Mouse (Mus musculus) heart, adult 2 months (tissue): ENCODE data around the gene Pdcl3. TPM values are rescaled to one million over a fixed set of nuclear protein-coding genes. Genes with fewer than 3 reads are reported as not detected.

Experiments
- DNase-seq, 2 experiments: peaks; one replicate each; pipeline ENCODE4 v3.0.0; 2021
- H3K27ac ChIP-seq: fragments of 200-600 bp; 2 replicates; pipeline ENCODE4 v1.8.1; 2022
- H3K27me3 ChIP-seq: fragments of 200-500 bp; 2 replicates; pipeline ENCODE4 v1.6.1; 2012; ENCODE audit warnings: mild to moderate bottlenecking, low read length, inconsistent platforms, mixed read lengths; ENCODE audit not compliant: control insufficient read depth, insufficient read depth
- H3K36me3 ChIP-seq: fragments of 200-500 bp; 2 replicates; pipeline ENCODE4 v1.6.1; 2012; ENCODE audit warnings: low read length, inconsistent platforms; ENCODE audit not compliant: control insufficient read depth, insufficient read depth
- H3K4me1 ChIP-seq: fragments of 200-500 bp; 2 replicates; pipeline ENCODE4 v1.6.1; 2011; ENCODE audit warnings: low read length; ENCODE audit not compliant: control insufficient read depth, insufficient read depth
- H3K4me3 ChIP-seq: fragments of 200-600 bp; 2 replicates; pipeline ENCODE4 v1.8.1; 2022
- H3K79me2 ChIP-seq: fragments of 200-500 bp; replicated peaks from 2 replicates; pipeline ENCODE4 v1.6.1; 2012; ENCODE audit warnings: mild to moderate bottlenecking, inconsistent platforms, low read length, moderate library complexity, mixed read lengths; ENCODE audit not compliant: control insufficient read depth, insufficient read depth
- H3K9ac ChIP-seq: fragments of 200-500 bp; 2 replicates; pipeline ENCODE4 v1.6.1; 2012; ENCODE audit warnings: low read depth, mild to moderate bottlenecking, control low read depth, inconsistent platforms, low read length, mixed read lengths
- CTCF ChIP-seq: fragments of 200-600 bp; IDR thresholded peaks from 2 replicates; pipeline ENCODE4 v1.8.1; 2022; ENCODE audit warnings: antibody characterized with exemption, mild to moderate bottlenecking, moderate library complexity
- EP300 ChIP-seq: fragments of 200-500 bp; IDR thresholded peaks from 2 replicates; pipeline ENCODE4 v1.6.1; 2011; ENCODE audit warnings: low read depth, low read length, control low read depth; ENCODE audit not compliant: insufficient read depth
- POLR2A ChIP-seq: fragments of 200-500 bp; IDR thresholded peaks from 2 replicates; pipeline ENCODE4 v1.6.1; 2011; ENCODE audit warnings: mild to moderate bottlenecking, low read depth, low read length, control low read depth; ENCODE audit not compliant: insufficient read depth
- WGBS: fragments of 180-500 bp; shearing (Covaris S2); methylation state at CpG from one replicate; pipeline ENCODE4 v1.1.7; 2018; 5-methylcytosine and 5-hydroxymethylcytosine counted together
- intact Hi-C: fragments of 180-260 bp; cut with DNase I; formaldehyde crosslinking; loops from one replicate; pipeline ENCODE4 v1.15.1; 2025
- long read RNA-seq: library from polyadenylated mRNA; stranded (forward); transcript quantifications from one replicate; pipeline ENCODE4 v2.0.0, GENCODE M21; 2021
- polyA plus RNA-seq: library from polyadenylated mRNA; depleted of rRNA; stranded (reverse); fragments of >200 nt; gene quantifications from 2 replicates; pipeline ENCODE4 v1.2.3, GENCODE M21; 2012; rRNA removed
- total RNA-seq, 2 experiments: library from RNA; stranded (reverse); gene quantifications; 2 replicates each; pipeline ENCODE4 v1.2.3; 2021

The Pdcl3 gene
- 10 to 100 TPM; 68.3 to 78.3 TPM for total RNA-seq
- polyA plus RNA-seq = 33.4 and 49.2 TPM in 2 replicates
- long read RNA-seq, transcript Pdcl3-201 (6 exons, 3,914 nt) = major isoform, 40 of 44 reads
- long read RNA-seq, partial matches to known transcripts = 2 of 44 reads
- long read RNA-seq, other reads (novel, unspliced or antisense) = 2 of 44 reads

DNA sequence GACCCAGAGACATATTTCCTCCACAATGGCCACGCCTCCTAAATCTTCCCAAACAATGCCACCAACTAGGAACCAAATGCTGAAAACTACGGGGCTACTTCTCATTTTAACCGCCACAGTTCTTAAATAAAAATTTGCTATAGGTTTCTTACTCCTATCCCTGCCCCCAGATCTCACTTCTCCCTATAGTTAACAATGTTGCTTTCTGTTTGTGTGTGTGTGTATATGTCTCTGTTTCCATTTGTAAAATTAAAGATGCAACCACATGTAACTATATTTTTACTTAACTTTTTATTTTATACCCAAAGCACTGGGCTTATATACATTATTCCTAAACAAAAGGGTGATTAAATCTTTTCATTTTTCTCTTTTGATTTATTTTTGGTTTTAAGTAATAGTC is at the start of gene Pdcl3:
Gene Pdcl3 (plus strand): TSS at position 301 of the 400 bp plus-strand sequence.
- H3K36me3 ChIP-seq = no peaks in the 10 kb centered on the region
- no peak within 1 kb of the TSS for H3K4me3 ChIP-seq
- H3K4me1 ChIP-seq = peaks cover 6% of the 10 kb centered on the region
- WGBS = 90% methylated on average over 3 of the region's 3 CpGs
- no peaks in the 10 kb centered on the region for H3K27me3 ChIP-seq
- H3K79me2 ChIP-seq = no peaks in the 10 kb centered on the region
- intact Hi-C loops = loop anchor here (5.0 kb wide), 1 partner anchor 547 kb away; the partner anchor contains the start of gene Cnot11
- no peak within 1 kb of the TSS for H3K9ac ChIP-seq
- DNase-seq = no peak
- TF ChIP-seq EP300 (no peak), CTCF (no peak), POLR2A (no peak)
- no peak within 1 kb of the TSS for H3K27ac ChIP-seq

DNA sequence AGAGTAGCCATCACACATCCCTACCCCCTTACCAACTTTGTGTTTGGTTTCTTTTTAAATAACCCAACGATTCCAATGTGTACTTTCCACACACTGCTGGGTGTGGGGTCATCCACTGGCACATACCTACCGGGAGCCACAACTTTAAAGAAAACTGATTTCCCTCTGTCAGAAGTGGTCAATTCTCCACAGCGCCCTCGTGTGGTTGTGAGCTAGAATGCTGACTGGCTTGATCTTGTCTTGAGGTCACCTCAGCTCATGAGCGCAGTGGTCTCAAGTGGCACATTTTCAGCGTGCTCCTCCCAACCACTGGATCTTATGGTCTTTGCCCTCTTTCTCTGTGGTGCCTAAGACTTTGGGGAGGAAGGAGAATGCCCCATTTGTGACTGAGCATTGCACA is 48.6 kb upstream of the Pdcl3 start:
- H3K4me1 ChIP-seq = no peaks in the 10 kb centered on the region
- 22% methylated on average over 6 of the region's 6 CpGs for WGBS
- H3K27me3 ChIP-seq = no peaks in the 10 kb centered on the region
- TF ChIP-seq CTCF = peak; percentile 59
- no peak for TF ChIP-seq POLR2A
- TF ChIP-seq EP300 = no peak
- H3K9ac ChIP-seq = no peak overlapping the region
- H3K79me2 ChIP-seq = no peaks in the 10 kb centered on the region
- H3K4me3 ChIP-seq = no peak overlapping the region
- no peak overlapping the region for H3K27ac ChIP-seq
- intact Hi-C loops = no loop called here
- no peak for DNase-seq
- H3K36me3 ChIP-seq = no peaks in the 10 kb centered on the region

DNA sequence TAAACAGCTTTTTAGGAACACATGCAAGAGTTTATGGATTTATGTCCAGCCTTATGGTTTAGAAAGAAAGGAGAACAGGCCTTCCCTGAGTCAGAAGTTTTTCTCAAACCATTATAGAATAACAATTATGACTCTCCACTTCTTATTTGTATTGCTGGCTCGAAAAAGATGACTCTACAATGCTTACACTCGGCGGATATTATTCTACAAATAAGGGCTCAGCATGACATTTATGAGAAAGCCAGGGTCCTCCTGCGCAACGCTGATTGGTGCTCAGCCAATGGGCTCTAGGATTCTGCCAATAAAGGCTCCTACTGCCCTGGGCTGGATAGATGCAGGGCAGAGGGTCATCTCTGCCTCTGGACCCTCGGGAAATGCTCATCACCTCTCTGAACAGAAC is 46.6 kb upstream of the Pdcl3 start, which contains the start of gene Nms:
Gene Nms (plus strand): TSS at position 301 of the 400 bp plus-strand sequence.
- Histone ChIP-seq H3K27me3 (no peaks in the 10 kb centered on the region), H3K4me1 (no peaks in the 10 kb centered on the region), H3K79me2 (no peaks in the 10 kb centered on the region), H3K9ac (no peak within 1 kb of the TSS), H3K36me3 (no peaks in the 10 kb centered on the region), H3K4me3 (no peak within 1 kb of the TSS), H3K27ac (no peak within 1 kb of the TSS)
- intact Hi-C loops = no loop called here
- TF ChIP-seq CTCF (no peak), EP300 (no peak), POLR2A (no peak)
- WGBS = 69% methylated on average over 6 of the region's 6 CpGs
- DNase-seq = no peak

DNA sequence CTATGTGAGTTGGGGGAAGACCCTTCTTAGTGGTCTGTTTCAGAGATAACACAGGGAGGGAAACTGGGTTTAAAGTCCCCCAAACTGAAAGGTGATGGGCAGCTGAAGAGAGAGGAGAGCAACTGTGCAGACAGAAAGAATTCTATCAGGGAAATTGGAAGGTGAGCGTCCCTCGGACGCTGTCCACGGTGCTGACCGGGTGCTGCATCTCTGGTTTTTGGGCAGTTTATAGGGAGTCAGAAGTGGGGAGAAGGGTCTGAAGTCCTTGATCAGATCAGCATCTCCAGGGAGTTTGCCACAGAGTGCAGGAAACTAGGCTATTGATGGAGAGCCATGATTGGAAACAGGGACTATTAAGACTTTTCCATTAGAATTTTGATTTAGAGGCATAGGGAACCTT is 45.8 kb upstream of the Pdcl3 start:
- 2% methylated on average over 5 of the region's 5 CpGs for WGBS
- H3K36me3 ChIP-seq = no peaks in the 10 kb centered on the region
- no peak overlapping the region for H3K4me3 ChIP-seq
- no peaks in the 10 kb centered on the region for H3K79me2 ChIP-seq
- no peaks in the 10 kb centered on the region for H3K27me3 ChIP-seq
- TF ChIP-seq CTCF (no peak), POLR2A (no peak), EP300 (no peak)
- no peaks in the 10 kb centered on the region for H3K4me1 ChIP-seq
- H3K9ac ChIP-seq = no peak overlapping the region
- H3K27ac ChIP-seq = no peak overlapping the region
- intact Hi-C loops = no loop called here
- DNase-seq = no peak

DNA sequence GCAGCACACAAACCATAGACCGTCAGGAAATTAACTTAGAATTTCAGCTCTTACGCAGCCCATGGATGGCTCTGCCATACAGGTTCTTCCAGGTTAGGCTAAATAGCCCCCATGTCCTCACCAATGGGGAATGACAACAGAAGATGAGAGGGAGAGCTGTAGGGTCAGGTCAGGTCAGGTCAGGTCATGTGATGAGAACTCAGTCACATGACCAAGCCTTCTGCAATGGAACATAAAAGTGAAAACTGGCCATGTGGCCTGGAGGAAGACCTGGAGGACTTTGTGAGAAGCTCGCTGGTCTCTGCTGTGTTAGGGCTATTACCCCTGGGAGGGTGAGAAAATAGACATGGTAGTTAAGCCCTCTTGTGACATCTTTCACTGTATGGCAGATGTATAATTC is 29.0 kb upstream of the Pdcl3 start:
- intact Hi-C loops = no loop called here
- DNase-seq = no peak
- no peaks in the 10 kb centered on the region for H3K36me3 ChIP-seq
- H3K4me1 ChIP-seq = no peaks in the 10 kb centered on the region
- no peak overlapping the region for H3K4me3 ChIP-seq
- no peaks in the 10 kb centered on the region for H3K79me2 ChIP-seq
- no peak overlapping the region for H3K9ac ChIP-seq
- 91% methylated on average over 3 of the region's 3 CpGs for WGBS
- no peak for TF ChIP-seq CTCF
- TF ChIP-seq EP300 = no peak
- TF ChIP-seq POLR2A = no peak
- H3K27ac ChIP-seq = no peak overlapping the region
- H3K27me3 ChIP-seq = no peaks in the 10 kb centered on the region

DNA sequence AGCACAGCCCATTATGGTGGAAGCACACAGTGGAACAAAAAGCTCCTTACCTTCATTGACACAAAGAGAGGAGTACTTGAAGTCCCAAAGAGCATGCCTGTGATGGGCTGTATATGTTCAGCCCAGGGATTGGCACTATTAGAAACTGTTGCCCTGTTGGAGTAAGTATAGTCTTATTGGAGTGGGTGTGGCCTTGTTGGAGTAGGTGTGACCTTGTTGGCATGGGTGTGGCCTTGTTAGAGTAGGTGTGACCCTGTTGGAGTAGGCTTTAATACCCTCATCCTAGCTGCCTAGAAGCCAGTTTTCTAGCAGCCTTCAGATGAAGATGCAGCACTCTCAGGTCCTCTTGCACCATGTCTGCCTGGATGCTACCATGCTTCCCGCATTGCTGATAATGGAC is 16.3 kb upstream of the Pdcl3 start:
- no peaks in the 10 kb centered on the region for H3K27me3 ChIP-seq
- H3K36me3 ChIP-seq = no peaks in the 10 kb centered on the region
- 94% methylated on average over 1 of the region's 1 CpGs for WGBS
- no peaks in the 10 kb centered on the region for H3K4me1 ChIP-seq
- H3K4me3 ChIP-seq = no peak overlapping the region
- no peak overlapping the region for H3K27ac ChIP-seq
- intact Hi-C loops = no loop called here
- TF ChIP-seq POLR2A (no peak), CTCF (no peak), EP300 (no peak)
- H3K9ac ChIP-seq = no peak overlapping the region
- DNase-seq = no peak
- no peaks in the 10 kb centered on the region for H3K79me2 ChIP-seq
